Mouse (Mus musculus) heart, embryonic 13.5 days (tissue): ENCODE measurements around the gene Gm42421. TPM values are rescaled to one million over a fixed set of nuclear protein-coding genes. Genes with fewer than 3 reads are reported as not detected.

Source experiments
- ATAC-seq: fragments of 200-750 bp; cut with Nextera tagmentation; 2 replicates; pipeline ENCODE4 v1.8.0; 2017; ENCODE audit warnings: moderate TSS enrichment; ENCODE audit not compliant: insufficient number of reproducible peaks, low FRiP score, low TSS enrichment; ENCODE audit errors: extremely low read depth
- H3K27ac ChIP-seq: fragments of 300-500 bp; sonication (generic); replicated peaks from 2 replicates; pipeline ENCODE4 v1.5.1; 2015; ENCODE audit warnings: moderate library complexity, mild to moderate bottlenecking, inconsistent platforms
- H3K27me3 ChIP-seq: fragments of 300-500 bp; sonication (generic); replicated peaks from 2 replicates; pipeline ENCODE4 v1.6.1; 2015; ENCODE audit warnings: mild to moderate bottlenecking, inconsistent platforms
- H3K36me3 ChIP-seq: fragments of 300-500 bp; sonication (generic); 2 replicates; pipeline ENCODE4 v1.6.1; 2015; ENCODE audit warnings: mild to moderate bottlenecking, inconsistent platforms
- H3K4me1 ChIP-seq: fragments of 300-500 bp; sonication (generic); 2 replicates; pipeline ENCODE4 v1.6.1; 2015; ENCODE audit warnings: inconsistent platforms
- H3K4me2 ChIP-seq: fragments of 300-500 bp; sonication (generic); 2 replicates; pipeline ENCODE4 v1.6.1; 2015; ENCODE audit warnings: inconsistent platforms, mild to moderate bottlenecking, moderate library complexity
- H3K4me3 ChIP-seq: fragments of 300-500 bp; sonication (generic); 2 replicates; pipeline ENCODE4 v1.5.1; 2015; ENCODE audit warnings: moderate library complexity, mild to moderate bottlenecking, inconsistent platforms
- H3K9ac ChIP-seq: fragments of 300-500 bp; sonication (generic); 2 replicates; pipeline ENCODE4 v1.6.1; 2015; ENCODE audit warnings: inconsistent platforms, mild to moderate bottlenecking, moderate library complexity
- H3K9me3 ChIP-seq: fragments of 300-500 bp; sonication (generic); 2 replicates; pipeline ENCODE4 v1.6.1; 2016; ENCODE audit warnings: inconsistent platforms
- WGBS: fragments of 180-500 bp; shearing (Covaris S2); methylation state at CpG from one replicate; pipeline ENCODE4 v1.1.7; 2015; ENCODE audit warnings: mixed read lengths; 5-methylcytosine and 5-hydroxymethylcytosine counted together
- polyA plus RNA-seq: library from polyadenylated mRNA; unstranded; fragments of >200 nt; fragmentation: Nextera tagmentation; extraction: Ambion mirVana; gene quantifications from 2 replicates; pipeline ENCODE4 v1.2.1, GENCODE M21; 2015

Gene Gm42421
- polyA plus RNA-seq, result 0.45 and 0.69 TPM in 2 replicates

GRCm38 (mm10) chr5:143927875-143928274, at the start of gene Gm42421:
Gene Gm42421 (plus strand): TSS chr5:143928175.
- no peak within 1 kb of the TSS for H3K9ac ChIP-seq
- H3K4me1 ChIP-seq, result no peaks in the 10 kb centered on the region
- no peak within 1 kb of the TSS for H3K4me3 ChIP-seq
- WGBS, result 92% methylated on average over 8 of the region's 8 CpGs
- ATAC-seq, result no peak
- no peaks in the 10 kb centered on the region for H3K27me3 ChIP-seq
- H3K36me3 ChIP-seq, result peaks cover 94% of the 10 kb centered on the region
- no peaks in the 10 kb centered on the region for H3K9me3 ChIP-seq
- no peak within 1 kb of the TSS for H3K27ac ChIP-seq
- no peak within 1 kb of the TSS for H3K4me2 ChIP-seq

DNA sequence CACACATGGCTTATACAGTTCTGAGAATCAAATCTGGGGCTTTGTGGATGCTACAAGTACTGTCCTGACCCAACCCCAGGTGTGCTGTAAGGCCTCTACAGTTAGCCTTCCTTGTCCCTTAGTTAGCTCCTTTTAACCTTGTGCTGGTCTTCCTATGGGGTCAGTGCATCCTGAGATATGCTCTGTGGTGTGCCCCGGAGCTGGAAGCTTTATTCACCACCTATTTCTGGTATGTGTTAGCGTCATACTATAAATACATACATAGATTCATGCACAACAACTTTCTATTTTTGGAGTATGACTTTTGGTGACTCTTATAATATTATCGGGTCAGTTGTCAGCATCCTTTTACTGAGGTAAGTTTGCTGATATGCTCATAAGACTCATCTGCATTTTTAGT, 42.7 kb upstream of the Gm42421 start:
- 66% methylated on average over 3 of the region's 3 CpGs for WGBS
- Histone ChIP-seq H3K27me3 (no peaks in the 10 kb centered on the region), H3K4me3 (no peak overlapping the region), H3K27ac (peak overlapping the region; percentile 48), H3K36me3 (peaks cover 100% of the 10 kb centered on the region), H3K9ac (no peak overlapping the region), H3K4me2 (no peak overlapping the region), H3K4me1 (peaks cover 6% of the 10 kb centered on the region; the same call in 1 of the 2 replicates), H3K9me3 (0 out of 2 replicates have a peak, but pooled peaks cover 5% of the 10 kb centered on the region)
- no peak for ATAC-seq

- WGBS, result 58% methylated on average over 6 of the region's 6 CpGs
- Histone ChIP-seq H3K4me3 (no peak overlapping the region), H3K36me3 (peaks cover 92% of the 10 kb centered on the region), H3K27me3 (no peaks in the 10 kb centered on the region), H3K27ac (no peak overlapping the region), H3K9ac (no peak overlapping the region), H3K9me3 (0 out of 2 replicates have a peak, but pooled peaks cover 2% of the 10 kb centered on the region), H3K4me1 (peaks cover 7% of the 10 kb centered on the region; the same call in 1 of the 2 replicates), H3K4me2 (no peak overlapping the region)
- no peak for ATAC-seq
These were observed 37.2 kb upstream of the Gm42421 start for GRCm38 (mm10) chr5:143890741-143891140.

GRCm38 (mm10) chr5:143892255-143892886, 35.6 kb upstream of the Gm42421 start:
- H3K36me3 ChIP-seq, result peaks cover 87% of the 10 kb centered on the region
- H3K27ac ChIP-seq, result no peak overlapping the region
- WGBS, result 42% methylated on average over 9 of the region's 9 CpGs
- peaks cover 7% of the 10 kb centered on the region; the same call in 1 of the 2 replicates for H3K4me1 ChIP-seq
- 0 out of 2 replicates have a peak overlapping the region, but pooled peaks have one; percentile 19 for H3K9ac ChIP-seq
- H3K27me3 ChIP-seq, result no peaks in the 10 kb centered on the region
- no peak overlapping the region for H3K4me3 ChIP-seq
- H3K9me3 ChIP-seq, result no peaks in the 10 kb centered on the region
- ATAC-seq, result no peak
- H3K4me2 ChIP-seq, result no peak overlapping the region

DNA sequence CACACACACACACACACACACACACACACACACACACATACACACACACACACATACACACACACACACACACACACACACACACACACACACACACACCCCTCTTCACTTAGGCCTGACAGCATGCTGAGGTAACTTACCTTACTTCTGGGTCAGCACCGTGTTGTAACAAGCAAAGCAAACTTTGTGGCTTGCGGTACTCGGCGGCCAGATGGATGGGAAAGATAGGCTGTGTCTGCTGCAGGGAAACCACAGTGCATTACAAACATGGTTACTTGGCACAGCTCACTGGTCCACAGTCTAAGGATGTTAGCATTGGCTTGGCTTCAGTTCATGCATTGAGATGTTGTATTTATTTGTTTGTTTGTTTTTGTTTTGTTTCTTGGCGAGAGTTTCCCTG, 34.6 kb upstream of the Gm42421 start:
- Histone ChIP-seq H3K9ac (no peak overlapping the region), H3K4me3 (no peak overlapping the region), H3K4me2 (no peak overlapping the region), H3K27me3 (no peaks in the 10 kb centered on the region), H3K9me3 (no peaks in the 10 kb centered on the region), H3K4me1 (peaks cover 7% of the 10 kb centered on the region; the same call in 1 of the 2 replicates), H3K27ac (no peak overlapping the region), H3K36me3 (peaks cover 87% of the 10 kb centered on the region)
- no peak for ATAC-seq
- 65% methylated on average over 5 of the region's 5 CpGs for WGBS

GRCm38 (mm10) chr5:143897635-143898330, 30.2 kb upstream of the Gm42421 start, which contains the start of gene Ankrd61:
Gene Ankrd61 (minus strand): TSS chr5:143897685.
- no peaks in the 10 kb centered on the region for H3K4me1 ChIP-seq
- H3K27me3 ChIP-seq, result no peaks in the 10 kb centered on the region
- no peak for ATAC-seq
- H3K4me3 ChIP-seq, result no peak within 1 kb of the TSS
- peaks cover 89% of the 10 kb centered on the region for H3K36me3 ChIP-seq
- H3K4me2 ChIP-seq, result no peak within 1 kb of the TSS
- 83% methylated on average over 14 of the region's 14 CpGs for WGBS
- H3K27ac ChIP-seq, result no peak within 1 kb of the TSS
- H3K9me3 ChIP-seq, result no peaks in the 10 kb centered on the region
- H3K9ac ChIP-seq, result no peak within 1 kb of the TSS

DNA sequence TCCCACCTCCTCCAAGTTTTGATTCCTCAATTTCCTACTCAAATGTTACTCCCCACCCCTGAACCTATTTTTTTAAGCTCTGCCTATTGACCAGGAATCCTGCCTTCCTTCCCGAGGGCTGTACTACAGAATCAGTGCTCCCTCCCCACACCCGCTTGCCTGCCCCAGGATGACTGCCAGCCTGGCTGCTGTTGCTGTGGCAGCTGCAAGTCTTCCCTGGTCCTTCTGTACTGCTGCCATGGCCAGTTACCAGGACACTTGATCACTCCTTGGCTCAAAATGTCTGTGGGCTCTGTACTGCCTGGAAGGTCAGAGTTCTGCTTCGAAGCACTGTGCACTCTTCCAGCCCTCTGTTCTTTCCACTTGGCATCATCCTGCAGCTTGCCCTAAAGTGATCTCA, 25.9 kb upstream of the Gm42421 start:
- Histone ChIP-seq H3K4me1 (peaks cover 18% of the 10 kb centered on the region), H3K4me3 (no peak overlapping the region), H3K9me3 (no peaks in the 10 kb centered on the region), H3K9ac (no peak overlapping the region), H3K27me3 (no peaks in the 10 kb centered on the region), H3K27ac (no peak overlapping the region), H3K4me2 (no peak overlapping the region), H3K36me3 (peaks cover 98% of the 10 kb centered on the region)
- ATAC-seq, result no peak
- WGBS, result 85% methylated on average over 3 of the region's 3 CpGs

DNA sequence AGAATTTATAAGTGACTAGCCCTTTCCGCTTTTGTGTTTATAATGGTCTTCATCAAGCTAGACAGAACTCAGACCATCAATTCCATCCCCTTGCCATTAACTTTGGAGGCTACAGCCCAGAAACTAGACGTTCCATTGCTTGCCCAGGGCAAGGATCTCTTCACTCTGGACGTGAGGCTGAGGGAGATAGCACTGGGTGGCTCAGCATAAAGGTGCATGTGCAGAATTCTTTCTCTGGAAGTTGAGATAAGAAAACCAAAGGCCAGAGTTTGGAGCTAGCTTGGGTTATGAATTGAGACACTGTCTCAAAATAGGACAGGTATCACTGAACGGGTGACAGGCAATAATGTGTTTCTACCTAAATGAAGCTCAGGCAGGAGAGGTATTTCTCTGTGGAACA, 24.2 kb upstream of the Gm42421 start:
- Histone ChIP-seq H3K36me3 (peaks cover 88% of the 10 kb centered on the region), H3K4me1 (peaks cover 35% of the 10 kb centered on the region), H3K27ac (no peak overlapping the region), H3K9me3 (no peaks in the 10 kb centered on the region), H3K27me3 (no peaks in the 10 kb centered on the region), H3K4me3 (no peak overlapping the region), H3K4me2 (no peak overlapping the region), H3K9ac (no peak overlapping the region)
- no peak for ATAC-seq
- WGBS, result 58% methylated on average over 4 of the region's 4 CpGs

DNA sequence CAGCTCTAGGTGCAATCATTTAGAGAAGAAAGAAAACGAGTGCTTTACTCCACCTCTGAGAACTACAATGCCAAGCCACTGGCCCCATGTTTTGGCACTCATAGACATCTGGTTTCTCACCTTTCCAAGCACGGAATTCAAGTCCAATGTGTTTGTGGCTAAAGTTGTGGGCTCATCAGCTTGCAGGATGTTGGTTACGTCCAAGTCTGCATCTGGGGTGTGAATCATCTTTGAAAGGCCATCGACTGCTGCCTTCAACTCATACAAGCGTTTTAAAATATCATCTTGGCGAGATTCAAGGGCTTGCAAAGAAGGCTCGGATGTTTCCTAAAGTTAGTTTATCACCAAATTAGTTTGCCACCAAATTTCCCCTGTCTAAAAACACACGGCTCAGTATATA, 21.5 kb upstream of the Gm42421 start:
- 80% methylated on average over 8 of the region's 8 CpGs for WGBS
- no peak for ATAC-seq
- no peaks in the 10 kb centered on the region for H3K9me3 ChIP-seq
- H3K36me3 ChIP-seq, result peaks cover 62% of the 10 kb centered on the region
- H3K27ac ChIP-seq, result no peak overlapping the region
- no peak overlapping the region for H3K4me2 ChIP-seq
- no peaks in the 10 kb centered on the region for H3K27me3 ChIP-seq
- H3K4me1 ChIP-seq, result peaks cover 44% of the 10 kb centered on the region
- no peak overlapping the region for H3K4me3 ChIP-seq
- H3K9ac ChIP-seq, result no peak overlapping the region

DNA sequence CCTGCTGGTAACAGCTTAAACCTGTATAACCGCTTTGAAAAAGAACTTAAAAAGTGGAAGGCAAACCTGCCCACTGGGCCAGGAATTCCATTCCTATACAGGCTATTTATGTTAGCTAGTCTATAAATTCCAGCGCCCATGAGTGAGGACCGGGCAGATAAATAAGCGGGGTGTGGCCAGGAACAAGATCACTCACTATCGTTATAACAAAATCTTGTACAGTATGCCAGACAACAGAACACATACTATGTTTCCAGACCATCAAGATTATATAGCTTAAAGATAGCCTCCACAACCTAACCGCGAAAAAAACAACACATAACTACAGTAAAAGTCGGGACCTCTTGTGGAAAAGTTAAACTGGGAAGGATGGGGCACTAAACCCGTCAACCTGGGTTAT, 19.0 kb upstream of the Gm42421 start:
- H3K4me2 ChIP-seq, result peak overlapping the region; percentile 87
- H3K4me1 ChIP-seq, result peaks cover 42% of the 10 kb centered on the region
- peak overlapping the region; percentile 80 for H3K4me3 ChIP-seq
- no peak for ATAC-seq
- peak overlapping the region; percentile 85 for H3K27ac ChIP-seq
- H3K36me3 ChIP-seq, result peaks cover 42% of the 10 kb centered on the region
- no peaks in the 10 kb centered on the region for H3K27me3 ChIP-seq
- H3K9ac ChIP-seq, result peak overlapping the region; percentile 84
- no peaks in the 10 kb centered on the region for H3K9me3 ChIP-seq
- WGBS, result 3% methylated on average over 9 of the region's 9 CpGs

GRCm38 (mm10) chr5:143909417-143910400, 18.3 kb upstream of the Gm42421 start, which contains the start of the genes Aimp2 and Pms2:
Gene Aimp2 (minus strand): TSS chr5:143909847.
Gene Pms2 (plus strand): TSS chr5:143909964.
- peaks cover 34% of the 10 kb centered on the region for H3K4me1 ChIP-seq
- peak within 1 kb of the TSS; percentile 87 for H3K4me2 ChIP-seq
- peak within 1 kb of the TSS; percentile 84 for H3K9ac ChIP-seq
- ATAC-seq, result peak; percentile 97
- peak within 1 kb of the TSS; percentile 85 for H3K27ac ChIP-seq
- no peaks in the 10 kb centered on the region for H3K27me3 ChIP-seq
- no peaks in the 10 kb centered on the region for H3K9me3 ChIP-seq
- H3K36me3 ChIP-seq, result peaks cover 40% of the 10 kb centered on the region
- peak within 1 kb of the TSS; percentile 80 for H3K4me3 ChIP-seq
- WGBS, result under 1% methylated on average over 70 of the region's 70 CpGs
